In the genomic region with DNA sequence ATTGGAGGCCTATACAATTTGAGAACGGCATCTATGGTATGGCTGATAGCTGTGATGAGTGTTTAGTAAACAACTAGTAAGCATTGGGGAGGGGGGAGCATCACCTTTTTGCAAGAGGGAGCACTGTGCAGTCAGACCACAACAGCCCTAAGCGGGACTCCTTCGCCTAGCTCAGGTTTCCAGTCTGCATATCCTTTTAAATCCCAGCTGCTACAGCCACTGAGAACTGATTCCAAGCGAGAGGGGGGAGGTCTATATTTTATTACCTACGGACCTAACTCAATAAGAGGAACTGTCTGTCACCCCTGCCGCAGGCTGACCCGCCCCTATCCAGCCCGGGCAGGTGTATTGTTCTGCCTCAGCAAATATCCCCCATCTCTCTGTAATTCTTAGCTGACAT, we compare ENCODE assay signal across 29 mouse cellular contexts. TPM values are rescaled to one million over a fixed set of nuclear protein-coding genes. Genes with fewer than 3 reads are reported as not detected.
"Had no signal": no experiment of that assay in that cellular context is flagged by ENCODE, and none has a peak within 500 bp of the region (broad histone marks: within the 10 kb centered on the region; RNA-seq: fewer than 3 reads in every experiment).

No protein-coding gene starts in this region.

- H3K36me3 ChIP-seq: heart, embryonic 10.5 days; heart, embryonic 12.5 days; hindbrain, embryonic 10.5 days; hindbrain, embryonic 12.5 days; intestine, embryonic 15.5 days; limb, embryonic 15.5 days; liver, embryonic 12.5 days had no signal

- H3K4me2 ChIP-seq: heart, embryonic 12.5 days; hindbrain, embryonic 12.5 days; hindbrain, embryonic 14.5 days; intestine, embryonic 15.5 days; limb, embryonic 15.5 days; liver, embryonic 12.5 days had no signal

- H3K27me3 ChIP-seq: intestine, embryonic 15.5 days; liver, embryonic 12.5 days had no signal

- H3K9me3 ChIP-seq: heart, embryonic 10.5 days; heart, embryonic 12.5 days; hindbrain, embryonic 10.5 days; hindbrain, embryonic 12.5 days; intestine, embryonic 15.5 days; limb, embryonic 15.5 days; liver, embryonic 12.5 days had no signal

- DNase-seq: gastrocnemius, postnatal 25 days; heart, adult 18-20 months; heart, postnatal 10 days; heart, postnatal 4 days; kidney, adult 18-20 months; kidney, adult 8-10 months; kidney, postnatal 10 days; kidney, postnatal 25 days; kidney, postnatal 4 days had no signal

- H3K27ac ChIP-seq: heart, embryonic 10.5 days; hindbrain, embryonic 10.5 days; hindbrain, embryonic 12.5 days; hindbrain, embryonic 14.5 days; intestine, embryonic 15.5 days; layer of hippocampus, adult 2 months; left cerebral cortex, adult 2 months; limb, embryonic 15.5 days; liver, embryonic 12.5 days; liver, embryonic 14.5 days had no signal

- H3K9ac ChIP-seq: heart, embryonic 12.5 days; hindbrain, embryonic 12.5 days; hindbrain, embryonic 14.5 days; intestine, embryonic 15.5 days; limb, embryonic 15.5 days; liver, embryonic 12.5 days; liver, embryonic 14.5 days had no signal

- ATAC-seq: hindbrain, embryonic 16.5 days; inflammation-experienced regulatory T-cells, adult 6 months; intestine, embryonic 15.5 days; intestine, postnatal 0 days; liver, embryonic 12.5 days had no signal

- H3K4me3 ChIP-seq: heart, embryonic 10.5 days; heart, embryonic 12.5 days; hindbrain, embryonic 10.5 days; hindbrain, embryonic 12.5 days; intestine, embryonic 15.5 days; layer of hippocampus, adult 2 months; left cerebral cortex, adult 2 months; limb, embryonic 15.5 days; liver, embryonic 12.5 days had no signal

- H3K4me1 ChIP-seq: heart, embryonic 12.5 days; intestine, embryonic 15.5 days; liver, embryonic 12.5 days had no signal

RNA-seq across cellular contexts. Expression of a gene that starts 30.6 kb away (rescaled TPM):
- polyA plus RNA-seq: heart, embryonic 10.5 days; heart, embryonic 16.5 days; hindbrain, embryonic 10.5 days; hindbrain, embryonic 12.5 days; hindbrain, embryonic 14.5 days; hindbrain, embryonic 16.5 days; inflammation-experienced regulatory T-cells, adult 6 months; intestine, embryonic 15.5 days; intestine, postnatal 0 days; kidney, embryonic 14.5 days; kidney, embryonic 16.5 days; limb, embryonic 11.5 days; limb, embryonic 15.5 days; liver, adult 2 months; liver, embryonic 12.5 days; liver, embryonic 14.5 days; liver, embryonic 16.5 days had no signal
